9 mouse cellular contexts compared by ENCODE assay signal in the genomic region with DNA sequence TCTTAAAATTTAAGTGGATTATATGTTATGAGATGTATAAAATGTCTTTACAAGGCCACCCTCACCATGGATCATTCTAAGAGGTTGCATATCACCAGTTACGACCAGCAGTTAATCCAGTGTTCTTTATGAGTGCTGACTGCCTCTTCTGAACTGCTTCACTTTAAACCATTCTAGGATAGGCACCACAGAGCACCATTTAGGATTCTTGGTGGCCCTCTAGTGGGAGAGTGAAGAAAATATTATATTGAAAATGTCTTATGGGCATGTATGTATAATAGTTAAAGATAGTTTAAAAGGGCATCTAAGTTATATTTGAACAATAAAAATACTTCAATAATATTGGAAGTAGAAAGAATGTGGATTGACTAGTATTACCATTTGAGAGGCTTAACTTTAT.
DNase-seq lines count a peak whose midpoint lies in the region; ATAC-seq and TF ChIP-seq lines count a peak whose summit lies in the region.
"Had no signal": no experiment of that assay in that cellular context is flagged by ENCODE, and none has a peak within 500 bp of the region (broad histone marks: within the 10 kb centered on the region; RNA-seq: fewer than 3 reads in every experiment).

No protein-coding gene starts in this region.

- no peak overlapping the region for H3K4me2 ChIP-seq in lung, postnatal 0 days (replicated peaks; ENCODE audit: low read depth, low read length)
- H3K4me2 ChIP-seq: heart, embryonic 15.5 days had no signal

- no peak for TF ChIP-seq EP300 in lung, postnatal 0 days (IDR thresholded peaks at IDR 0.05)

- no peak overlapping the region for H3K9ac ChIP-seq in lung, postnatal 0 days (replicated peaks; ENCODE audit: low read depth)
- H3K9ac ChIP-seq: heart, embryonic 15.5 days had no signal

- intact Hi-C loops in gastrocnemius, adult 2 months (cut with DNase I), result loop anchor here (5.0 kb wide), 1 partner anchor 257 kb away; no protein-coding TSS in a partner anchor

- DNase-seq in gastrocnemius, adult 2 months, result no peak
- DNase-seq in gastrocnemius, postnatal 4 days (ENCODE audit: low spot score in 2 of 2), result no peak
- DNase-seq in lung, postnatal 0 days (ENCODE audit: low spot score), result peak; percentile 79
- no peak for DNase-seq in lung, postnatal 4 days
- DNase-seq in embryo, embryonic 10.5 days (ENCODE audit: low spot score), result peak; percentile 77
- peak; percentile 76 for DNase-seq in retina, embryonic 14.5 days (ENCODE audit: low spot score)
- DNase-seq in urinary bladder, postnatal 14 days (ENCODE audit: low spot score), result no peak
- DNase-seq in heart, postnatal 4 days, result no peak

- no peak overlapping the region for H3K4me3 ChIP-seq in gastrocnemius, adult 2 months
- H3K4me3 ChIP-seq in lung, postnatal 0 days (ENCODE audit: low read depth, low read length), result no peak overlapping the region
- H3K4me3 ChIP-seq: heart, embryonic 15.5 days had no signal

- H3K27ac ChIP-seq in gastrocnemius, adult 2 months, result no peak overlapping the region
- no peak overlapping the region for H3K27ac ChIP-seq in lung, postnatal 0 days (ENCODE audit: low read length)
- H3K27ac ChIP-seq: heart, embryonic 15.5 days had no signal

- H3K4me1 ChIP-seq in lung, postnatal 0 days (ENCODE audit: insufficient read depth, low read depth, low read length), result no peaks in the 10 kb centered on the region
- H3K4me1 ChIP-seq: heart, embryonic 15.5 days had no signal

- ATAC-seq in lung, postnatal 0 days, result peak; percentile 30; the same call in 1 of the 2 replicates

- H3K9me3 ChIP-seq in lung, postnatal 0 days (ENCODE audit: low read length), result no peaks in the 10 kb centered on the region
- H3K9me3 ChIP-seq: heart, embryonic 15.5 days had no signal

- WGBS in lung, postnatal 0 days, result 13% methylated on average over 1 of the region's 1 CpGs

- no peaks in the 10 kb centered on the region for H3K27me3 ChIP-seq in lung, postnatal 0 days (replicated peaks; ENCODE audit: insufficient read depth, low read length)
- H3K27me3 ChIP-seq: heart, embryonic 15.5 days had no signal

- no peaks in the 10 kb centered on the region for H3K36me3 ChIP-seq in lung, postnatal 0 days (ENCODE audit: insufficient read depth, low read length)
- H3K36me3 ChIP-seq: heart, embryonic 15.5 days had no signal

- peak; percentile 69 for TF ChIP-seq CTCF in gastrocnemius, adult 2 months (IDR thresholded peaks at IDR 0.05)
- peak; percentile 74 for TF ChIP-seq CTCF in lung, postnatal 0 days (IDR thresholded peaks at IDR 0.05)

Comparison
In these comparisons a context has a peak if more than half of its experiments do, and no peak if none do; other contexts are left out.
1. DNase-seq: peak in lung, postnatal 0 days (single experiment), embryo, embryonic 10.5 days (single experiment) and retina, embryonic 14.5 days (single experiment); none in gastrocnemius, adult 2 months (single experiment), gastrocnemius, postnatal 4 days (0 of 2), lung, postnatal 4 days (0 of 2), urinary bladder, postnatal 14 days (single experiment) and heart, postnatal 4 days (single experiment).